Mouse (Mus musculus) E14TG2a.4 (cell line): ENCODE measurements around the gene Nuf2.

Experiments
- CTCF ChIP-seq: conservative IDR thresholded peaks from 2 replicates; pipeline ENCODE4 v1.5.1; 2014; ENCODE audit warnings: low read length
- NANOG ChIP-seq: IDR thresholded peaks from 2 replicates; pipeline ENCODE4 v1.6.1; 2014; ENCODE audit warnings: borderline replicate concordance, low read length, mixed read lengths
- POU5F1 ChIP-seq: IDR thresholded peaks from 2 replicates; pipeline ENCODE4 v1.6.1; 2014; ENCODE audit warnings: low read length, borderline replicate concordance

DNA sequence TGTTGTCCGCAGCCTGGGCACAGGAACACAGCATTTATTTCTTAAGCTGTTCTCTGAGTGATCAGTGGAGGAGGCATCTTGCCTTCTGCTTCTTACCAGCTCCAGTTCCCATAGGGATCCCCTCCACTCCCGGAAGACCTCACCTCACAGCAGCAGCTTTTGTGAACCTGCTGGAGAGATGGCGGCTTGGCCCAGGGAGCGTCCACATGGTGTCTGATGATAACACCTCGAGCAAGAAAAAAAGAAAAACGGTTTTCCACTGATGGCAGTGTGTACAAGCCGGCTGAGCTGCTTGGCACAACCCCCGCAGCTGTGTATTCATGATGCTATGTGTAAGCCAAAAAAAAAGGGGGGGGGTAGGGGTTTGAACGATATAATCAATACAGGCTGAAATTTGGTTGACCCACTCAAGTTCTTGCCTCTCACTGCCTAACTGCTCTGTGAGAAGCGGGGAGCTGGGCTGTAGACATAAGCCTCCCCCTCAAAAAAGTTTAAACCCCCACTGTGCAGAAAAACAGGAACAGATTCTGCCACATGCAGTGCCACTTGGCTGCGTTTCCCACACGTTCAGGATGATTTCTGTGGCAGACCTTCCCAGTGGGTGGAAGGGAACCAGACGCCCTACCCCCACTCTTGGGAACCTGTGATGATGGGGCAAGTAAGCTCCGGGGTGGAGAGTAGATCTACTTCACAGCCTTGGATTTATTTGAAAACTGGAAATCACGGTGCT is 68.7 kb downstream of the Nuf2 start:
- TF ChIP-seq CTCF, result no peak
- TF ChIP-seq NANOG, result no peak
- no peak for TF ChIP-seq POU5F1
